Mouse (Mus musculus): ENCODE results near the gene Olfr907. TPM values are rescaled to one million over a fixed set of nuclear protein-coding genes. Genes with fewer than 3 reads are reported as not detected.

Gene Olfr907
- not detected for total RNA-seq (2021)
- long read RNA-seq = 0 reads

- no peak for DNase-seq (ENCODE audit: low spot score in 2 of 2)
These were observed at the start of gene Olfr907 for GRCm38 (mm10) chr9:38495501-38495900. Gene Olfr907, plus strand, starts transcription at chr9:38495801.

- DNase-seq (ENCODE audit: low spot score in 2 of 2) = no peak
These were observed 48.2 kb upstream of the Olfr907 start, which contains the start of gene Olfr902 for GRCm38 (mm10) chr9:38447352-38447751. Gene Olfr902, plus strand, starts transcription at chr9:38447652.

- DNase-seq (ENCODE audit: low spot score in 2 of 2) = no peak
These were observed 32.8 kb upstream of the Olfr907 start, which contains the start of gene Olfr904 for GRCm38 (mm10) chr9:38462844-38463243. Gene Olfr904, plus strand, starts transcription at chr9:38463144.

GRCm38 (mm10) chr9:38470807-38471206 is 24.8 kb upstream of the Olfr907 start, which contains the start of gene Olfr905:
Gene Olfr905, plus strand, starts transcription at chr9:38471107.
- no peak for DNase-seq (ENCODE audit: low spot score in 2 of 2)

GRCm38 (mm10) chr9:38486785-38487184 is 8.8 kb upstream of the Olfr907 start, which contains the start of gene Olfr906:
Gene Olfr906, plus strand, starts transcription at chr9:38487085.
- no peak for DNase-seq (ENCODE audit: low spot score in 2 of 2)

GRCm38 (mm10) chr9:38512353-38512752 is 16.8 kb downstream of the Olfr907 start:
- no peak for DNase-seq (ENCODE audit: low spot score in 2 of 2)

- no peak for DNase-seq (ENCODE audit: low spot score in 2 of 2)
These were observed 25.7 kb downstream of the Olfr907 start, which contains the start of gene Olfr911-ps1 for GRCm38 (mm10) chr9:38521280-38521679. Gene Olfr911-ps1, plus strand, starts transcription at chr9:38521580.

GRCm38 (mm10) chr9:38537549-38537948 is 41.9 kb downstream of the Olfr907 start, which contains the start of gene Olfr910:
Gene Olfr910, plus strand, starts transcription at chr9:38537849.
- DNase-seq (ENCODE audit: low spot score in 2 of 2) = no peak

Other genes with a start within 250 kb of the Olfr907 start
- gene Olfr143, start 243.0 kb upstream of the Olfr907 start, total RNA-seq (2021) = not detected
- gene Olfr895, start 227.9 kb upstream of the Olfr907 start, total RNA-seq (2021) = not detected
- not detected for gene Olfr896-ps1, start 204.7 kb upstream of the Olfr907 start, total RNA-seq (2021)
- not detected for gene Olfr25, start 166.7 kb upstream of the Olfr907 start, total RNA-seq (2021)
- gene Olfr898, start 147.4 kb upstream of the Olfr907 start, total RNA-seq (2021) = not detected
- gene Olfr250, start 128.9 kb upstream of the Olfr907 start, total RNA-seq (2021) = not detected
- gene Olfr251, start 118.7 kb upstream of the Olfr907 start, total RNA-seq (2021) = not detected
- not detected for gene Olfr147, start 94.1 kb upstream of the Olfr907 start, total RNA-seq (2021)
- not detected for gene Olfr901, start 66.3 kb upstream of the Olfr907 start, total RNA-seq (2021)
- not detected for gene Olfr902, start 48.1 kb upstream of the Olfr907 start, total RNA-seq (2021)
- gene Olfr904, start 32.7 kb upstream of the Olfr907 start, total RNA-seq (2021) = not detected
- gene Olfr905, start 24.7 kb upstream of the Olfr907 start, total RNA-seq (2021) = under 1 TPM in 1 of 2 experiments, not detected in 1; 0.07 TPM
- not detected for gene Olfr906, start 8.7 kb upstream of the Olfr907 start, total RNA-seq (2021)
- gene Olfr911-ps1, start 25.8 kb downstream of the Olfr907 start, total RNA-seq (2021) = not detected
- gene Olfr910, start 42.0 kb downstream of the Olfr907 start, total RNA-seq (2021) = not detected
- not detected for gene Olfr912, start 84.4 kb downstream of the Olfr907 start, total RNA-seq (2021)
- gene Olfr913, start 97.0 kb downstream of the Olfr907 start, total RNA-seq (2021) = not detected
- gene Olfr914, start 109.3 kb downstream of the Olfr907 start, total RNA-seq (2021) = not detected
- not detected for gene Olfr916, start 164.1 kb downstream of the Olfr907 start, total RNA-seq (2021)
- not detected for gene Olfr917, start 170.0 kb downstream of the Olfr907 start, total RNA-seq (2021)
- not detected for gene Olfr918, start 178.8 kb downstream of the Olfr907 start, total RNA-seq (2021)
- not detected for gene Olfr919, start 207.9 kb downstream of the Olfr907 start, total RNA-seq (2021)
- gene Vwa5a, start 222.5 kb downstream of the Olfr907 start, total RNA-seq (2021) = 10 to 100 TPM in 1 of 2 experiments, 1 to 10 TPM in 1; 9.3 to 12.0 TPM

All from layer of hippocampus, postnatal 10 days (tissue).